Mouse (Mus musculus): ENCODE results near the gene Vmn1r4. TPM values are rescaled to one million over a fixed set of nuclear protein-coding genes. Genes with fewer than 3 reads are reported as not detected.

Gene Vmn1r4
- total and polyA plus RNA-seq, 3 experiments, result 0.21 to 0.27 TPM; not detected in 1

GRCm38 (mm10) chr6:56913092-56913858 is 10.5 kb upstream of the Vmn1r4 start (continued):
- no peak for TF ChIP-seq UBTF (IDR thresholded peaks at IDR 0.05; ENCODE audit: borderline replicate concordance, insufficient read depth, low read depth, low read length)
- TF ChIP-seq MXI1 (IDR thresholded peaks at IDR 0.05; ENCODE audit: low read depth, low read length), result peak; percentile 19; the same call in 1 of the 2 replicates
- TF ChIP-seq ETS1 (IDR thresholded peaks at IDR 0.05; ENCODE audit: low read depth, low read length), result peak; percentile 94
- TF ChIP-seq MAZ (IDR thresholded peaks at IDR 0.05; ENCODE audit: low read depth, low read length), result no peak
- peak; percentile 83 for TF ChIP-seq TAL1 (IDR thresholded peaks at IDR 0.05; ENCODE audit: low read length)
- no peak for TF ChIP-seq SMC3 (IDR thresholded peaks at IDR 0.05; ENCODE audit: low read depth, low read length)
- no peak for TF ChIP-seq TBP (IDR thresholded peaks at IDR 0.05; ENCODE audit: low read depth, low read length)

GRCm38 (mm10) chr6:56916279-56916678 is 7.5 kb upstream of the Vmn1r4 start:
- DNase-seq (ENCODE audit: low read depth, low spot score), result no peak
- H3K36me3 ChIP-seq (ENCODE audit: control insufficient read depth in 1 of 2, insufficient read depth in 2 of 2, low read length in 2 of 2), result peaks cover 0 to 76% of the 10 kb centered on the region in 2 experiments; a peak in 2 of 4 replicates
- peaks cover 42 to 65% of the 10 kb centered on the region in 2 experiments for H3K4me1 ChIP-seq (ENCODE audit: control insufficient read depth in 1 of 2, insufficient read depth in 2 of 2, low read length in 2 of 2)
- H3K79me2 ChIP-seq (ENCODE audit: control insufficient read depth, insufficient read depth, low read length, poor library complexity), result peaks cover 67% of the 10 kb centered on the region
- no peaks in the 10 kb centered on the region for H3K27me3 ChIP-seq (ENCODE audit: control insufficient read depth in 1 of 2, insufficient read depth in 2 of 2, low read length in 2 of 2)
- H3K27ac ChIP-seq (ENCODE audit: control insufficient read depth, low read depth, low read length), result peak overlapping the region; percentile 99
- TF ChIP-seq NRF1 (IDR thresholded peaks at IDR 0.05; ENCODE audit: insufficient read depth, low read depth, low read length, poor library complexity, severe bottlenecking) (no peak), ZNF384 (IDR thresholded peaks at IDR 0.05; ENCODE audit: low read depth, low read length) (no peak), MYB (IDR thresholded peaks at IDR 0.05; ENCODE audit: low read depth, low read length) (no peak)
- H3K4me3 ChIP-seq (ENCODE audit: control insufficient read depth in 1 of 2, insufficient read depth in 1 of 2, low read depth in 2 of 2, low read length in 2 of 2), result no peak overlapping the region
- peak overlapping the region; percentile 13; the same call in 1 of the 2 replicates for H3K9ac ChIP-seq (ENCODE audit: control insufficient read depth, low read depth, low read length, poor library complexity, severe bottlenecking)
- no peaks in the 10 kb centered on the region for H3K9me3 ChIP-seq (replicated peaks; ENCODE audit: insufficient read depth, low read length)

GRCm38 (mm10) chr6:56917578-56918368 is 6.0 kb upstream of the Vmn1r4 start:
- peaks cover 0 to 80% of the 10 kb centered on the region in 2 experiments; a peak in 2 of 4 replicates for H3K36me3 ChIP-seq (ENCODE audit: control insufficient read depth in 1 of 2, insufficient read depth in 2 of 2, low read length in 2 of 2)
- no peaks in the 10 kb centered on the region for H3K27me3 ChIP-seq (ENCODE audit: control insufficient read depth in 1 of 2, insufficient read depth in 2 of 2, low read length in 2 of 2)
- peak overlapping the region; percentile 28 to 47 for H3K4me3 ChIP-seq (ENCODE audit: control insufficient read depth in 1 of 2, insufficient read depth in 1 of 2, low read depth in 2 of 2, low read length in 2 of 2)
- H3K9me3 ChIP-seq (replicated peaks; ENCODE audit: insufficient read depth, low read length), result no peaks in the 10 kb centered on the region
- peak; percentile 81 for DNase-seq (ENCODE audit: low read depth, low spot score)
- H3K79me2 ChIP-seq (ENCODE audit: control insufficient read depth, insufficient read depth, low read length, poor library complexity), result peaks cover 68% of the 10 kb centered on the region
- H3K4me1 ChIP-seq (ENCODE audit: control insufficient read depth in 1 of 2, insufficient read depth in 2 of 2, low read length in 2 of 2), result peaks cover 43 to 62% of the 10 kb centered on the region in 2 experiments
- peak overlapping the region; percentile 59 for H3K9ac ChIP-seq (ENCODE audit: control insufficient read depth, low read depth, low read length, poor library complexity, severe bottlenecking)
- H3K27ac ChIP-seq (ENCODE audit: control insufficient read depth, low read depth, low read length), result peak overlapping the region; percentile 99
- no peak for TF ChIP-seq USF2 (IDR thresholded peaks at IDR 0.05; ENCODE audit: borderline replicate concordance in 1 of 2, insufficient read depth in 1 of 2, low read depth in 1 of 2, low read length in 2 of 2)
- TF ChIP-seq EP300 (IDR thresholded peaks at IDR 0.05; ENCODE audit: low read depth in 1 of 2, low read length in 2 of 2), result peak; percentile 87 to 91
- 0 out of 2 replicates have a peak, but pooled peaks have one; percentile 16 for TF ChIP-seq MAX (IDR thresholded peaks at IDR 0.05; ENCODE audit: low read length)
- TF ChIP-seq TCF12 (IDR thresholded peaks at IDR 0.05; ENCODE audit: low read depth, low read length), result peak; percentile 88
- peak; percentile 91 for TF ChIP-seq ETS1 (IDR thresholded peaks at IDR 0.05; ENCODE audit: low read depth, low read length)
- TF ChIP-seq MAFK (IDR thresholded peaks at IDR 0.05; ENCODE audit: borderline replicate concordance, low read depth, low read length), result no peak
- peak; percentile 72 for TF ChIP-seq MAZ (IDR thresholded peaks at IDR 0.05; ENCODE audit: low read depth, low read length)
- TF ChIP-seq NELFE (IDR thresholded peaks at IDR 0.05; ENCODE audit: low read depth, low read length), result peak; percentile 13; the same call in 1 of the 2 replicates
- peak; percentile 86 for TF ChIP-seq GATA1 (IDR thresholded peaks at IDR 0.05; ENCODE audit: low read depth, low read length)
- TF ChIP-seq MYB (IDR thresholded peaks at IDR 0.05; ENCODE audit: low read depth, low read length), result peak; percentile 50; the same call in 1 of the 2 replicates
- peak; percentile 57 for TF ChIP-seq ELF1 (IDR thresholded peaks at IDR 0.05; ENCODE audit: low read depth, low read length)
- TF ChIP-seq ZNF384 (IDR thresholded peaks at IDR 0.05; ENCODE audit: low read depth, low read length), result peak; percentile 78
- peak; percentile 65 for TF ChIP-seq RCOR1 (IDR thresholded peaks at IDR 0.05; ENCODE audit: low read depth, low read length)
- TF ChIP-seq USF1 (IDR thresholded peaks at IDR 0.05; ENCODE audit: low read depth, low read length), result no peak
- no peak for TF ChIP-seq POLR2AphosphoS5 (IDR thresholded peaks at IDR 0.05; ENCODE audit: borderline replicate concordance, low read depth, low read length)
- no peak for TF ChIP-seq POLR2AphosphoS2 (IDR thresholded peaks at IDR 0.05; ENCODE audit: low read length)
- no peak for TF ChIP-seq E2F4 (IDR thresholded peaks at IDR 0.05; ENCODE audit: borderline replicate concordance, low read depth, low read length)
- peak; percentile 25; the same call in 1 of the 2 replicates for TF ChIP-seq HCFC1 (IDR thresholded peaks at IDR 0.05; ENCODE audit: low read depth, low read length)
- no peak for TF ChIP-seq NRF1 (IDR thresholded peaks at IDR 0.05; ENCODE audit: insufficient read depth, low read depth, low read length, poor library complexity, severe bottlenecking)
